Mouse (Mus musculus) liver (tissue): ENCODE results near the gene Brd1.
"Not testable (repeated sequence)": the region's sequence is repeated elsewhere in the genome, so short reads cannot be mapped to it uniquely, and the experiment has no call there.

Experiments used
- DNase-seq: peaks from one replicate; pipeline ENCODE4 v3.0.0-alpha.2; 2020; ENCODE audit warnings: mixed read lengths

Brd1 gene

DNA sequence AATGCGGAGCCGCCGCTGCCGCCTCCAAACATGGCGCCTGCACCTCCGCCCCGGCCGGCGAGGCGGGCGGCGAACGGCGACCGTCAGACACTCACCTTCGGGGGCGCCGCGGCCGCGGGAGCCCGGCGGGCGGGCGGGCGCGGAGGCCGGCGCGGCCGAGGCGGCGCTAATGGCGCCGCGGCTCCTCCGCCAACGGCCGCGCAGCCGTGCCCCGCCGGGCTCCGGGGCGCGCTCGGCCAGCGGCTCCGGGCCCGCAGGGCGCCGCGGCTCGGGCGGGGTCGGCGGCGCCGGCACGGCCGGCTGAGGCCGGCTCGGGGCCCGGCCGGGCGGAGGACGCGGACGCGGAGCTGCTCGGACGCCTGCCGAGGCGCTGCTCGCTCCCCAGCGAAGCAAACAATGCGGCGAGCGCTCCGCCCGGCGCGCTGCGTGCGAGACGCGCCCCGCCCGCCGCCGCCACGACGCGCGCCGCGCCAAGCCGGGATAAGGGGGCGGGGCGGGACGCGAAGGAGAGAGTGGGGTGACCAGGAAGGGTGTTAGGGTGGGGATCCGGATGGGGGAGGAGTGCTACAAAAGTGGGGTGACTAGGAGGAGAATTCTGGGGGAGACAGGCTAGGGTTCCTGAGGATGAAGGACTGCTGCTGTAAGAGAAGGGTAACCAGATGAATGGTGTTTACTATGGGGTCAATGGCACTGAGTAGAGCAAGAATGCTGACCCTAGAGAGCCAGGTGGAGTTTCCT is at the start of gene Brd1:
Gene Brd1, minus strand, starts transcription at position 400 of the 738 bp plus-strand sequence.
- DNase-seq = peak; percentile 85

DNA sequence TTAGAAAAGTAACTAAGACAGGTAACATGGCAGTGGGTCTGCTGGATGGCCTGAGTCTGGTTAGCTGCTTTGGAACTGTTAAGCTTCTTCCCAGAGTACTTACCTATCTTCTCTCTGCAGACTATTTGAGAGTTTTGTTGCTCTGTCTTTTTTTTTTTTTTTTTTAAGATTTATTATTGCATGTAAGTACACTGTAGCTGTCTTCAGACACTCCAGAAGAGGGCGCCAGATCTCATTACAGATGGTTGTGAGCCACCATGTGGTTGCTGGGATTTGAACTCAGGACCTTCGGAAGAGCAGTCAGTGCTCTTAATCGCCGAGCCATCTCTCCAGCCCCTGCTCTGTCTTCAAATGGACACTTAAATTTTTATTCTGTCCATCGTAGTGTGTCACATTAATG is 40.6 kb upstream of the Brd1 start:
- DNase-seq = not testable (repeated sequence)

DNA sequence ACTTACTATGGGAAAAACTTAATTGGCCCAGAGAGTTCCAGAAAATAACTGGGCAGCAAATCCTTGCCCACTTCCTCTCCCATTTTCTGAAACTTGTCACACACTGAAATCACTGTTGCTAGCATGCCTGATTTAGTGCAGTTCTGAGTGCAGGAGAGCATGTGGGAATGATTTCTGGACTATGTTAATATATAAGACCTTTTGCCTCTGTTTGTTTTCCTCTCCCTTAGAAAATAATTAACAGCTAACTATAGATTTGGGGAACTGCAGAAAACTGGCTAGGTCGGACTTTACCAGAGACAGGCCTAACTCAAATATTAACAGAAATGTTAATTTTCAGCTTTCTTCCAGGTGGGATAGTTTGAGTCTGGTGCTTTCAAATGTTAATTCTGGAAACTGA is 34.5 kb upstream of the Brd1 start:
- DNase-seq = no peak

DNA sequence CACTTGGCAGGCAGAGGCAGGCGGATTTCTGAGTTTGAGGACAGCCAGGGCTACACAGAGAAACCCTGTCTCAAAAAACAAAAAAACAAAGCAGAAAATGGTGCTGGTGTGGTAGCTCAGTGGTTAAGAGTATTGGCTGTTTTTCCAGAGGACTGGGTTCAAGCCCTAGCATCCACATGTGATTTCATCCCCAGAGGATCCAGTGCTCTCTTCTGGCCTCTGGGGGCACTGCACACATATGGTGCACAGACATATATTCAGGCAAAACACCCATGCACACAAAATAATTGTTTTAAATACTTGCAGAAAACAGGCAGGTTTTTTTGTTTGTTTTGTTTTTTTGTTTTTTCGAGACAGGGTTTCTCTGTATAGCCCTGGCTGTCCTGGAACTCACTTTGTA is 32.1 kb upstream of the Brd1 start:
- DNase-seq = not testable (repeated sequence)

DNA sequence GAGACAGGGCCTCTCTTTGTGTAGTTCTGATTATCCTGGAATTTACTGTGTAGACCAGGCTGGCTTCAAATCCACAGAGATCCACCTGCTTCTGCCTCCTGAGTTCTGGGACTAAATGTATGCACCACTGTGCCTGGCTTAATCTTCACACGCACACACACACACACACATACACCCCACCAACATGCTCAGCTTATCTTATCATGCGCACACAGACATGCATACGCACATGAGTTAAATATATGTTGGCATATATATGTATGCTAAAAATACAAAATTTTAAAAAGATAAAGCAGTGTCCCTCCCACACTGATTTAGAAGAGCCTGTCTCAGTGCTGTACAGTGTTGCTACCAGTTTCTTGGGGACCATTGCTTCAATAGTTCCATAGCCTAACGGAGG is 27.5 kb upstream of the Brd1 start:
- DNase-seq = peak; percentile 68

DNA sequence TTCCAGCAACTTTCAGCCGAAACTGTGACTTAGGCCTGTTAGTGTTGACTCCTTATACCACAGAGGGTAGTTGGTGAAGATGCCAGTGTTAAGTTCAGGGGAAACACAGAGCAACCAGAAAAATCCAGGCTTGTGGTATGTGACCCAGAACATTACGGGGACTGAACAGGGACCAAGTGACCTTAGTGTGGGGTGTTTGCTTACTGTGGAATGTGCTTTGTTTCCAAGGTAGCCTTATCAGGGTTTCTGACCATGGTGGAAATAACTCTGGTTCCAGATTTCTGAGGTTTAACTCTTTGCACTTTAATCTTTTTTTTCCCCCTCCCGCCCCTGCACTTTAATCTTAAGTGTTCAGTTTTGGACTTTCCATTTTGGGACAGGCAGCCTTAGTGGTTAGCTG is 24.0 kb upstream of the Brd1 start:
- no peak for DNase-seq

DNA sequence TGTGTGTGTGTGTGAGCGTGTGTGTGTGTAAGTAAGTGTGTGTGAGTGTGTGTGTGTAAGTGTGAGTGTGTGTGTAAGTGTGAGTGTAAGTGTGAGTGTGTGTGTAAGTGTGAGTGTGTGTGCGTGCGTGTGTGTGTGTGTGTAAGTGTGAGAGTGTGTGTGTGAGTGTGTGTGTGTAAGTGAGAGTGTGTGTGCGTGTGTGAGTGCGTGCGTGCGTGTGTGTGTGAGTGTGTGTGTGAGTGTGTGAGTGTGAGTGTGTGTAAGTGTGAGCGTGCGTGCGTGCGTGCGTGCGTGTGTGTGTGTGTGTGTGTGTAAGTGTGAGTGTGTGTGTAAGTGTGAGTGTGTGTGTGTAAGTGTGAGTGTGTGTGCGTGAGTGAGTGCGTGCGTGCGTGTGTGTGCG is 21.7 kb upstream of the Brd1 start:
- DNase-seq = no peak

DNA sequence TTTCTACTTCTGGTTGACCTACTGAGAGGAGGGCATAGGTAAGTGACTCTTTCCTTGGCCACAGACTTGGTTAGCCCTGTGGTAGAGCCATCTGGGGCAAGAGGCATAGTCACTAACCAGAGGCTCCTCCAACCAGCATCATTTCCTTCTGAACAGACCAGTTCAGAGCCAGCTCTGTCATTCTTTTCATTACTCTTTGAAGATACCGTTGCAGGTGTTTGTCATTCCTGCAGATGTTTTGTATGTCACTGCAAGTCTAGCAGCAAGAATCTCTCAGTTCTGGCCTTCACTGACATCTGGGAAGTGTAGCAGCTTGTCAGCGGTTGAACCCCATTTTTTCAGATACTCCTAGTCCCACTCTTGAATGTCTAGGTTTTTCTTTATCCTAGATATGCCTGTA is 20.9 kb upstream of the Brd1 start:
- DNase-seq = no peak

DNA sequence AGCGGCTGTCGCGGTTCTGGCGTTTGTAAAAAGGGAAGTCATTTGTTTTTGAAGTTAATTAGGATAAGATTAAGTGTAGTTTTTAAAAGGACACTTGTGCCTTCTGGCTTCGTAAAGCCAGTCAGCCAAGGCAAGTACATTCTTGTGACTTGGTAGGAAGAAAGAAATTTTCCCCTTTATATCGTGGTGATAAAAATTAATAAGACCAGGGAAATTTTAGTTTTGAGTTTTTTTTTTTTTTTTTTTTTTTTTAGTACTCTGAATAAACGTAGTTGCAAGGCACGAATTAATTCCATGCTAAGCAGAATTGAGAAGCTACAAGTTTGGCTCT is 18.3 kb upstream of the Brd1 start:
- no peak for DNase-seq

DNA sequence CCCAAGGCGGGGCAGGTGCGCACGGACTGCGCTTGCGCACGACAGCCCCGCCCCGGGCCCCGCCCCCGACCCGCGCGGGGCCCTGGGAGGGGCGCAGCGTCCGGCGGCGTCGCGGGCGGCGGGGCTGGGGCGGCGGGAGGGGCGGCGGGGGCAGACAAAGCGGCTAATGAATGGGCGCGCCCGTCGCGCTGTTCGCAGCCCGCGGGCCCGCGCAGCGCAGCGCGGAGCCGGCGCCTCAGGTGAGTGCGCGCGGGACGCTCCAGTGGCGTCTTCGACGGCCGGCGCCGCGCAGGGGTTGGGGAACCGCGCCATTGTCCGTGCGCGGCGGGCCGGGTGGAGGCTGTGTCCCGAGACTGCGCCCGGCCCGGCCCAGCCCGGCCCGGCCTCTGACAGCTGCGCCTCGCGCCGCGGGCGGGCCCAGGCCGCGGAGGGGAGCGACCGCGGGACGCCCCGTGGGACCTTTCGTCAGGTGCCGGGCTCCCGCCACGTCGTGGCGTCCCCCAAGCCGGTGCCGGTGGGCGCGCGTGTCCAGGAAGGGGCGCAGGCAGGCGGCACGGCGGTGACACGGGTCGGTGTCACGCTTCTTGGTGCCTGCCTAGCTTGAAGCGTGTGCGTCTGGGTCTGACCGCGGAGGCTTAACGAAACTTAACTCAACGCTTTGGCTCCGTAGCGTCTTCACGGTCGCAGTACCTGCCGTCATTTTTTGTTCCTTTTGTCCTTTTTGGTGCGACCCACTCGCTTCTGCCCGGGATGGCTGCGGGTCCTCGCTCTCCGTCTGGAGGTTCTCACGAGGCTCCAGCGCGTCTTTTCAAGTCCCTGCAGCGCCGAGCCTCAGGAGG is 17.8 kb upstream of the Brd1 start, which contains the start of gene Zbed4:
Gene Zbed4, plus strand, starts transcription at position 97 of the 839 bp plus-strand sequence.
- DNase-seq = peak; percentile 61

DNA sequence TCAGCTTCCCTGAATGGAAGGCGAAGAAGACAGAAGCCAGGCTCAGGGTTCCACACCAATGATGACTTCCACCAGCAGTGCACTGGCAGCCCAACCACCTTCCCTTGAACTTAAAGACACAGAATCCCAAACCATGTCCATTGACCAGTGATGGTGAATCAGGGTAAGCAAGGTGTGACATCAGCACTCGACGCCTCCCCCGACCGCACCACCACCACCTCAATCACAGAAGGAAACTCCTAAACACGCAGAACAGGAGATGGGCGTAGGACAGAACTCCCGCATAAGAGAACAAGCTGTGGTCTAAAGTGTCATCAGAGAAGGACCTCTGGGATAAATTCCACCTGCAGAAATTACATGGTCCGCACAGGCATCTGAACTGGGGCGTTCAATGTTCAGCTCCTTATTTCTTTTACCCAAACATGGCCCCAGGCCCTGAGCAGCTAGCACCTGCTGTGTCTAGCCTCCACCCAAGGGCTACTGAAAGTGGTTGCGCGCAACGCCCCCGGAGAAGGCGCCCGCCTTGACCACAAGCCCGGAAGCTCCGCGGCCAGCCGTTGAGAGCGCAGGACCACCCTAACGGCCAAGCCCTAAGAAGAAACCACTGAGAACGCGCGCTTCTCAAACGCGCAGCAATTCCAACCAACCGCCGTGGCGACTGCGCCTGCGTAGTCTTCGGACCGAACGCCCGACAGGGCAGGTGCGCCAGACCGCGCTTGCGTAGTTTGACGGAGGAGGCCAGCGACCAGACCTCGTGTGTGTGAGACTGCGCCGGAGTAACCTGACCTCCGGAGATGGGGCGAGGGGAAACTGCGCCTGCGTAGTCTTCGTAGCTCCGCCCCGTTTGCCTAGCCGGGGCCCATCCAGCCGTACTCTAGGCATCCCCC is 16.9 kb upstream of the Brd1 start:
- peak; percentile 99 for DNase-seq

DNA sequence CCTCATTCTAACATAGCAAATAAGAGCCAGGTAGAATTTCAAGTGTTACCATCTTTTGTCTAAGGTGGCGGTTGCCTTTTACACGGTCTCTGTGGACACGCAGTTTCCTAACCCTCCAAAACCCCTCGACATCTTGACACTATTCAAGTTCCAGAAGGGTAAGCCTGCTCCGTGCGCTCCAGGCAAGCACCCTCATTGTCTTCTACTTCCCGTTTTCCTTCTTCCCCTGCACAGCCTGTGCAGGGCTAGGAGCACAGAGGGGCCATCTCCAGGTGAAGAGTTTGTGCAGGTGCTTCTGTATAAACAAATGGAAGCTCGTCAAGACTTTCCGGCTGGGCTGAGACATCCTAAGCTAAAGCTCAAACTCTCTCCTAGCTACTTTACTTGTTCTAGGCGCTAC is 16.0 kb upstream of the Brd1 start:
- DNase-seq = no peak

DNA sequence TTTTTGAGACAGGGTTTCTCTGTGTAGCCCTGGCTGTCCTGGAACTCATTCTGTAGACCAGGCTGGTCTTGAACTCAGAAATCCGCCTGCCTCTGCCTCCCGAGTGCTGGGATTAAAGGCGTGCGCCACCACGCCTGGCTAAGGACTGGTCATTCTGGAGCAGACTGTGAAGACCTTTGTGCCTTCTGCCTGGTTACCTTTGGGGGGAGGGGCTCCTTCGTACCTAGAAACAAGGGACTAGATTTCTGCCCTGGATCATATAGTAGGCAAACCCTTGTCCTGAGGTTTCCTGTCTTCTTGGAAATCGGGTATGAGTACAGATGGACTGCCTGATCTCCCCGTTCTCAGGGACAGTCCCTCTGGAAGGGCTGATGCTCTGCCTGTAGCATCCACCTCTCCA is 15.6 kb upstream of the Brd1 start:
- not testable (repeated sequence) for DNase-seq

DNA sequence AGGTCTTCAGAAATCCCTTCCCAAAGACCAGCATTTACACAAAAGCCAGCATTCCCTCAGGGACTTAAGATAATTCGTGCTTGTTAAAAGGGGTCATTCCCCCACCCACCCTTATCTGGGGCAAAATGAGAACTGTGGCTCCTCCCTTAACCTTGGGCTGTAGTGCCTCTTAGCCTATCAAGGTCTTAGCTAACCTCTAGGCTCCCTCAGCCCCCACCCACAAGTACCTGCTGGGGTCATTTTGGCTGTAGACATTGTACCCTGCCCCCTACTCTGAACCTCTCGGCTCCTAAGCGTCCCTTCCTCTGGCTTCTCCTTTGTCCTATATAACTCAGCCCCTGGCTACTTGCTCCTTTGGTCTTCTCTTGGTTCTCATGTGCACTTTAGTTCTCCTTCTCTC is 11.9 kb upstream of the Brd1 start:
- no peak for DNase-seq

DNA sequence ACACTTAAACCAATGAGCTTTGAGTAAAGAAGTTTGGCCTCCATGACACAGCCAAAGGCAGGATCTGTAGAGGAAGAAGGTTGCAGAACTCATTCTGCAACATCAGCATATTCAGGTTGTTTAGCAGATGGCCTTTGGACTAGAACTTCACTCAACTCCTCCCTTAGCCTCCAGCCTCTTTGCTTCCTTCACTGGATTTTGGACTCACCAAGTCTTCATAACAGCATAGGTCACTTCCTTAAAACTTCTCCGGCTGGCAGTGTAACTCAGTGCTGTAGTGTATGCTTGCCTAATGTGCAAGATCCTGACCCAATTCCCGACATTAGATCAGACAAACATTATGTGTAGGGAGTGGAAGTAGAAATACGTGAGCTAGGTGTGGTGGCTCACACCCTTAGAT is 11.3 kb upstream of the Brd1 start:
- no peak for DNase-seq

DNA sequence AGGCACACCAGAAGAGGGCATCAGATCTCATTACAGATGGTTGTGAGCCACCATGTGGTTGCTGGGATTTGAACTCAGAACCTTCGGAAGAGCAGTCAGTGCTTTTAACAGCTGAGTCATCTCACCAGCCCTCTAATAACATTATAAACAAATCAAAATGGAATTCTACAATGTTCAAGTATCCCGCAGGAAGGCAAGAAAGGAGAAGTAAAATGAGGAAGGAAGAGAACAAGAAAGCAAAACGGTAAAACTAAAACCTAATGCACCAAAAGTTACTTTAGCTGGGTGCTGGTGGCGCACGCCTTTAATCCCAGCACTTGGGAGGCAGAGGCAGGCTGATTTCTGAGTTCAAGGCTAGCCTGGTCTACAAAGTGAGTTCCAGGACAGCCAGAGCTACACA is 9.3 kb upstream of the Brd1 start:
- not testable (repeated sequence) for DNase-seq

DNA sequence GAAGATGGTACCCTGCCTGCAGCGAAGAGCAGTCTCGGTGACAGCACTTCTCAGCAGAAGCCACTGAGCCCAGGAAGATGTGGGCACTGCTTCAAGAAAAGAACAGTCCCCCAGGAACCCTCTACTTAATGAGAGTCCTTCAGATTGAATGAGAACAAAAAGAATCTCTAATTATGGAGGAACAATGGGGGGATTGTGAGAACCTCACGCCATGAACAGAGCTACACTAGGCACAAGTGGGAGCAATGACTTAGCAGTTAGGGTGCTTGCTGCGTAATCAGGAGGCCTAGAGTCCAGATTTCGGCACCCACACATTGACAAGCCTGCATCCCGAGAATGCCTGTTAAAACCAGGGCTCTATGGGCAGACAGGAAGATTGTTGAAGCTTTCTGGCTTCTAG is 7.3 kb upstream of the Brd1 start:
- no peak for DNase-seq

DNA sequence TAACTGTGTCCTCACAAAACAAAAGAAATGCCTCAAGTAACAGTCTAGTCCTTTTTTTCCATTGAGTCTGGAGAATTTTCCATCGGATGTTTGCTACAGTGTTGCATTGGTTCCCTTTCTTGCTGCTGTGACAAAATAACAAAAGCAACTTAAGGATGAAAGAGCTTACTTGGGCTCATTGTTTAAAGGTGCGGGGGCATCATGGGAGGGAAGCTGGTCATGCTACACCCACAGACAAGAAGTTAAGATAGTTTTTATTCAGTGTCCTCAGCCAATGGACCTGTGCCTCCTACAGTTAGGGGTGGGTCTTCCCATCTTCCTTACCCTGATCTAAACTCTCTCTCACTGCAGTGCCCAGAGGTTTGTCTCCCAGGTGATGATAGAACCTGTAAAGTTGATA is 4.4 kb upstream of the Brd1 start:
- DNase-seq = no peak

DNA sequence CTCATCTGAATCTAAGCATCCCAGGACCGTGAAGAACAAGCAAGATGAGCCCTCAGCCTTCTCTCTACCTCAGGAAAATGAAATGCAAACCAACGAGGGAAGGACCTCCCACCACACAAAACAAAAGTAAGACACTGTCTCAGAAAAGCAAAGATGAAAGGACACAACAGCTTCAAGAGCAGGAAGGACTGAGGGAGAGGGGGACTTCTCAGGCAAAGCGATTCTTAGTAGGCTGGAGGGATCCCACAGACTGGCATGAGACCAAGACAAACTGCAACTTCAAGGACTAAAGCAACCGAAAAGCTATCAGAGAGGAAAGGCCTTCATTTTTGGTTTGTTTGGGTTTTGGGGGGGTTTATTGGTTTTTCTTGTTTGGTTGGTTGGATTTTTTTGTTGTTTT is 2.1 kb upstream of the Brd1 start:
- DNase-seq = no peak

DNA sequence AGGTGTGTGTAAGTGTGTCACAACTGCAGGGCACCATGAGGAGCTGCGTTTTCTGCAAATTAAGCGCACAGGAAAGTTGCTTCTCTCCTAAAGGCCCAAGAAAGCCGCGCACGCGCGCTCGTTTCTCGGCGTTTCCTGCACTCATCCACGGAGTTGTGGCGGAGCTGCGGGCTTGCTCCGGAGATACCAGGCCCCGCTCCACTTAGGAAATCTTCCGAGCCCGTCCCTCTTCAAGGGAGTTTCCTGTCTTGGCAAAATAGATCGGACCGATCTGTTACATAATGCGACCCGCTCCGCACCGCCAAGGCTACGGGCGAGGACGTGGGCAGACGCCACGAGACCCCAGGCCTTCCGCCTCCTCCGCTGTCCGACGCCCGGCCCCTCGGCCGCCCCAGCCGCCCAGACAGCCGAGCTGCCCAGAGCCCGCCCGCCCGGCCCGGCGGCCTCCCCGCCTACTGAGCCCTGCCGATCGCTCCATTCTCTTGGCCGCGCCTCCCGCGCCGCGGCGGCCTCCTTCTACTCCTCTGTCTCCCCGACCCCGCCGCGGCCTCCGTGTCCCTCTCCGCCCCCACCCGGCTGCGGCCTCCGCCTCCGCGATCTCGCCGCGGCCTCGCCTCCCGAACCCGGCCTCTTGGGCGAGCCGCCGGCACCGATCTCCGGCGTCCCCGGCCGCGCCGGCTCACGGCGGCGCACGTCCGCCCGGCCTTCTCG is 837 bp downstream of the Brd1 start:
- DNase-seq = peak; percentile 76

DNA sequence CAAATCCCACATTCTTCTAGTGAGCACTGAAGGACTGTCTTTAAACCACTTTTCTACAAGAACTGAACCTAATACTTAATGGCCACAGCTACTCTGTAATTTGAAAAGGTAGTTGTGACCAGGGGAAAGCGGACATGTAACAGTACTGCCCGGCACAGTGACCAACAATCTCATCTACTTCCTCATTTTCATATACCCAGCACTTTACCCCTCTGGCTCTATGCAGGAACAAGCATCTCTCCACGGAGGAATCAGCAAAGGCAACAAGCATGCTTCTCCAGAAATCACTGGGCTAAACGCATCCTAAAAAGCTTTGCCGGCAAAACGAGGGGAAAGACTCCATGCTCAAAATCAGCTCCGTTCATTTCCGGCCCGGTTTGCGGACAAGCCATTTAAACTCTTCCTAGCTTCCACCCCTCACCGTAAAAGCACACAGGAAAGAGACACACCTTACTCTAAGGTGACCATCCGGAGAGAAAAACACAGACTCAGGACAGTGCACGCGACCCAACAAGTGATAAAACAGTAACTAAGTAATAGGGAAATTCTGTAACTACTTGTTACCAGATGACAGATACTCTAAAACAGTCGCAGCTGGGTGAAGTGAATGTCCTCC is 1.5 kb downstream of the Brd1 start:
- no peak for DNase-seq

DNA sequence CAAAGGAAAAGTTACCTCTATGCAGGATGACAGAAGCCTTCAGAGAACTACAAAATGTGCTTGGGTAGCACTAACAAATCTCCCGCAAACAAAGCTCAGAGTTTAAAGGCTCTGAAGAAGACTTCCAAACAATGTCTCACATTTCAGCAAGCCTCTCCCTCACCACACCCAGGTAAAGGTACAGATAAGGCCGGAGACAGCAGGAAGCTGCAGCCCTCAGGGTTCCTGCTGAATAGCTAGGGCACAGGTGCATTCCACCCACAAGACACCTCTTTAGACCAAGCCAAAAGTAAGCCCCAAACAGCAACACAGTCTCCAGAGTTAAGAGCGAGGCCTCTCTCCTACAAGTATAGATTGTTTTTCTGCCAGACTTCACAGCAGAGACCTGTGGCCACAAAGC is 3.3 kb downstream of the Brd1 start:
- no peak for DNase-seq
